Mouse (Mus musculus): ENCODE results near the gene Limk2. TPM values are rescaled to one million over a fixed set of nuclear protein-coding genes. Genes with fewer than 3 reads are reported as not detected.
A peak's percentile ranks its signal among the peaks of the same experiment; 100 is the strongest.

Limk2 gene
- polyA plus RNA-seq, 1 experiment: 21.6 TPM

DNA sequence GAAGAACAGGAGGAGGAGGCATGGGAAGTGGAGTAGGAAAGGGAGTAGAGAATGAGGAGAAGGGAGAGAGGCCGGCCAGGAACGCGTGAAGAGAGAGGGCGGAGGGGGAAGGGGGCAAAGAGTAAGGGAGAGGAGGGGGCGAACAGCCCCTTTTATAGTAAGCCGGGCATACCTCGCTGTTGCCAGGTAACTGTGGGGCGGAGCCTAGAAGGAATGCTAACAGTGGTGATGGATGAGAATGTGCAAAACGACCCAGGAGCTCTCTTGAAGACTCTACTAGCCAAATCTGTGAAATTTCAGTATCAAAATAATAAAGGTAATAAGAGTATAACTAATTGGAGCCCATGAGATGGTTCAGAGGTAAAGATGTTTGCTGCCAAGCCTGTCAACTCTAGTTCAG, 43.8 kb upstream of the Limk2 start:
- no peak for TF ChIP-seq CTCF (IDR thresholded peaks at IDR 0.05; ENCODE audit: control insufficient read depth, insufficient read depth, insufficient read length)
- TF ChIP-seq MYOD1 (IDR thresholded peaks at IDR 0.05; ENCODE audit: control insufficient read depth, insufficient read length, low read depth): no peak
- no peak for TF ChIP-seq MAX (IDR thresholded peaks at IDR 0.05)
- TF ChIP-seq USF1 (IDR thresholded peaks at IDR 0.05; ENCODE audit: low read depth): no peak
- TF ChIP-seq MYOG (IDR thresholded peaks at IDR 0.05; ENCODE audit: control insufficient read depth, extremely low read depth, insufficient read length): no peak
- TF ChIP-seq FOSL1 (IDR thresholded peaks at IDR 0.05; ENCODE audit: insufficient read depth, low read length, poor library complexity, severe bottlenecking): no peak
- TF ChIP-seq CEBPB (IDR thresholded peaks at IDR 0.05; ENCODE audit: low read depth): no peak
- peak overlapping the region; percentile 64 for H3ac ChIP-seq (ENCODE audit: control insufficient read depth, insufficient read length, low read depth)
- peaks cover 60% of the 10 kb centered on the region for H3K79me2 ChIP-seq (ENCODE audit: control insufficient read depth, insufficient read depth)
- no peaks in the 10 kb centered on the region for H3K27me3 ChIP-seq (ENCODE audit: control insufficient read depth, insufficient read depth, insufficient read length)
- H3K4me3 ChIP-seq (ENCODE audit: insufficient read depth, poor library complexity, severe bottlenecking): peak overlapping the region; percentile 93
- peaks cover 3% of the 10 kb centered on the region for H3K36me3 ChIP-seq (ENCODE audit: control insufficient read depth, insufficient read depth)
- peaks cover 44% of the 10 kb centered on the region for H3K79me3 ChIP-seq (ENCODE audit: low read depth)

- Histone ChIP-seq H3K27me3 (ENCODE audit: control insufficient read depth, insufficient read depth, insufficient read length) (no peaks in the 10 kb centered on the region), H3K4me3 (ENCODE audit: insufficient read depth, poor library complexity, severe bottlenecking) (peak within 1 kb of the TSS; percentile 93), H3K36me3 (ENCODE audit: control insufficient read depth, insufficient read depth) (peaks cover 3% of the 10 kb centered on the region), H3ac (ENCODE audit: control insufficient read depth, insufficient read length, low read depth) (peak within 1 kb of the TSS; percentile 75), H3K79me3 (ENCODE audit: low read depth) (peaks cover 48% of the 10 kb centered on the region), H3K79me2 (ENCODE audit: control insufficient read depth, insufficient read depth) (peaks cover 66% of the 10 kb centered on the region)
- no peak for TF ChIP-seq CEBPB (IDR thresholded peaks at IDR 0.05; ENCODE audit: low read depth)
- peak; percentile 95 for TF ChIP-seq USF1 (IDR thresholded peaks at IDR 0.05; ENCODE audit: low read depth)
- peak; percentile 81 for TF ChIP-seq MAX (IDR thresholded peaks at IDR 0.05)
These were observed 43.2 kb upstream of the Limk2 start, which contains the start of gene Rnf185 for GRCm38 (mm10) chr11:3452167-3452639. Gene Rnf185, minus strand, starts transcription at chr11:3452363.

DNA sequence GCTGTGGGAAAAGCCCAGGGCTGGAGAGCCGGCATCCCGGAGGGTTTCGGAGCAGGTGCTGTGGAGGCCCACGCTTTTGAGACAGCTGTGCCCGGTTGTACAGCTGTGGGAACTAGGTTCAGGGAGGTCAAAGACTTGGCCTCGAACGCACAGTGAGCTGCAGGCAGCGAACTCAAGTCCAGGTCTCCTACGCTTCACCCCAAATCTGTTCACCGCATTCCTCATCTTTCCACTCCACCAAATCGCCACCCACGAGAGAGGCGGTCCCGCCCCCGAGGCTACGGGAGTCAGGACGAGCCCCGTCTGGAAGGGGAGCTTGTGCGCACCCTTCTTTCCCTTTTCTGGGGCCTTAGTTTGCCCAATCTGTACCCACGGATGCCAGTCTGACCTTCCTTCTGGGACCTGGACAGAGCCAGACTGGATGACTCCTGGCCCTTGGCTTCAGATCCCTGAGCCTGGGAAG, 42.7 kb upstream of the Limk2 start:
- TF ChIP-seq MYOD1 (IDR thresholded peaks at IDR 0.05; ENCODE audit: control insufficient read depth, insufficient read length, low read depth) (no peak), MAX (IDR thresholded peaks at IDR 0.05) (no peak), USF1 (IDR thresholded peaks at IDR 0.05; ENCODE audit: low read depth) (no peak)
- peaks cover 3% of the 10 kb centered on the region for H3K36me3 ChIP-seq (ENCODE audit: control insufficient read depth, insufficient read depth)
- H3K79me2 ChIP-seq (ENCODE audit: control insufficient read depth, insufficient read depth): peaks cover 71% of the 10 kb centered on the region
- peak overlapping the region; percentile 75 for H3ac ChIP-seq (ENCODE audit: control insufficient read depth, insufficient read length, low read depth)
- H3K27me3 ChIP-seq (ENCODE audit: control insufficient read depth, insufficient read depth, insufficient read length): no peaks in the 10 kb centered on the region
- peak overlapping the region; percentile 93 for H3K4me3 ChIP-seq (ENCODE audit: insufficient read depth, poor library complexity, severe bottlenecking)
- H3K79me3 ChIP-seq (ENCODE audit: low read depth): peaks cover 53% of the 10 kb centered on the region

DNA sequence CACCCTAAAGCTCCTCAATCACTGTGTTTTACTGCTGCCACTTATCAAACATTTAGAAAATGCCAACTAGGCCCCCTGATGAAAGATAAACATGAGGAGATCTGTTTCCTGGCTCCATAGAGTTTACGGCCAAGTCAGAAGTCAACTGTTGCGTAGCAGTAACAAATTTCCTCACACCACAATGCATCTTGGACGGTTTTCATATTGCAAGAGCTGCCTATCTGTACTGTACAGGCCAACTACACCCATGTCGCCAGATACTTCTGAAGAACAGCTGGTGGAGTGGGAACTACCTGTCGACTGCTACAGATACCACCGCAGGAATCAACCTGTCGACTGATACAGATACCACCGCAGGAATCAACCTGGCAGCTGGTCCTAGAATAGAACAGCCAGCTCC, 35.9 kb upstream of the Limk2 start:
- peaks cover 3% of the 10 kb centered on the region for H3K36me3 ChIP-seq (ENCODE audit: control insufficient read depth, insufficient read depth)
- peaks cover 98% of the 10 kb centered on the region for H3K79me2 ChIP-seq (ENCODE audit: control insufficient read depth, insufficient read depth)
- no peaks in the 10 kb centered on the region for H3K27me3 ChIP-seq (ENCODE audit: control insufficient read depth, insufficient read depth, insufficient read length)
- peaks cover 55% of the 10 kb centered on the region for H3K79me3 ChIP-seq (ENCODE audit: low read depth)
- no peak overlapping the region for H3ac ChIP-seq (ENCODE audit: control insufficient read depth, insufficient read length, low read depth)
- H3K4me3 ChIP-seq (ENCODE audit: insufficient read depth, poor library complexity, severe bottlenecking): no peak overlapping the region
- TF ChIP-seq FOSL1 (IDR thresholded peaks at IDR 0.05; ENCODE audit: insufficient read depth, low read length, poor library complexity, severe bottlenecking) (no peak), CTCF (IDR thresholded peaks at IDR 0.05; ENCODE audit: control insufficient read depth, insufficient read depth, insufficient read length) (no peak), CEBPB (IDR thresholded peaks at IDR 0.05; ENCODE audit: low read depth) (no peak)

GRCm38 (mm10) chr11:3443091-3443490, 34.1 kb upstream of the Limk2 start:
- Histone ChIP-seq H3K4me3 (ENCODE audit: insufficient read depth, poor library complexity, severe bottlenecking) (no peak overlapping the region), H3K27me3 (ENCODE audit: control insufficient read depth, insufficient read depth, insufficient read length) (no peaks in the 10 kb centered on the region), H3K79me2 (ENCODE audit: control insufficient read depth, insufficient read depth) (peaks cover 94% of the 10 kb centered on the region), H3K36me3 (ENCODE audit: control insufficient read depth, insufficient read depth) (peaks cover 2% of the 10 kb centered on the region), H3ac (ENCODE audit: control insufficient read depth, insufficient read length, low read depth) (no peak overlapping the region), H3K79me3 (ENCODE audit: low read depth) (peaks cover 46% of the 10 kb centered on the region)
- TF ChIP-seq MYOG (IDR thresholded peaks at IDR 0.05; ENCODE audit: control insufficient read depth, extremely low read depth, insufficient read length): no peak
- TF ChIP-seq MYOD1 (IDR thresholded peaks at IDR 0.05; ENCODE audit: control insufficient read depth, insufficient read length, low read depth): peak; percentile 90
- no peak for TF ChIP-seq FOSL1 (IDR thresholded peaks at IDR 0.05; ENCODE audit: insufficient read depth, low read length, poor library complexity, severe bottlenecking)
- TF ChIP-seq USF1 (IDR thresholded peaks at IDR 0.05; ENCODE audit: low read depth): peak; percentile 56
- no peak for TF ChIP-seq CTCF (IDR thresholded peaks at IDR 0.05; ENCODE audit: control insufficient read depth, insufficient read depth, insufficient read length)

DNA sequence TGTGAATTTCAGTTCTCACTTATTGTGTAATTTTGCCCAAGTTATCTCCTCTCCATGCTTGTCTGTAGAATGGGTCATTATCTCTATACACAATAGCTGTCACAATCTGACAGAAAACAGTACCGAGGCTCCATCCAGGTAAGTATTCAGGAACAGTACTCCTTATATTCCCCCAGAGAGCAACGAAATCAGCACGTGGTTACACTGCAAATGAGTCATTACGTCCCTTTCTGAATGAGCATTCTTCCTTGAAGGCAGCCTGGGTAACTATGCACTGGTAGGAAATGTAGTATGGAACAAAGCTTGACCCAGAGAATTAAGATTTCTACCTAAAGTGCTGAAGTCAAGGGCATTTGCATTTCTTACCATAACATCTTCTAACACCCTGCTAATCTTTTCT, 33.7 kb upstream of the Limk2 start:
- Histone ChIP-seq H3K36me3 (ENCODE audit: control insufficient read depth, insufficient read depth) (no peaks in the 10 kb centered on the region), H3K79me2 (ENCODE audit: control insufficient read depth, insufficient read depth) (peaks cover 94% of the 10 kb centered on the region), H3K79me3 (ENCODE audit: low read depth) (peaks cover 42% of the 10 kb centered on the region), H3ac (ENCODE audit: control insufficient read depth, insufficient read length, low read depth) (no peak overlapping the region), H3K4me3 (ENCODE audit: insufficient read depth, poor library complexity, severe bottlenecking) (no peak overlapping the region), H3K27me3 (ENCODE audit: control insufficient read depth, insufficient read depth, insufficient read length) (no peaks in the 10 kb centered on the region)
- TF ChIP-seq CEBPB (IDR thresholded peaks at IDR 0.05; ENCODE audit: low read depth): no peak
- peak; percentile 68 for TF ChIP-seq USF1 (IDR thresholded peaks at IDR 0.05; ENCODE audit: low read depth)
